Mouse (Mus musculus) heart, postnatal 36 days (tissue): ENCODE measurements around the gene Tdrkh. TPM values are rescaled to one million over a fixed set of nuclear protein-coding genes. Genes with fewer than 3 reads are reported as not detected.

Experiments used
- DNase-seq, 2 experiments: peaks; one replicate each; pipeline ENCODE4 v3.0.0; 2021 to 2022
- intact Hi-C: fragments of 180-260 bp; cut with DNase I; formaldehyde crosslinking; loops from one replicate; pipeline ENCODE4 v1.15.1; 2025
- total RNA-seq, 2 experiments: library from RNA; stranded (reverse); gene quantifications; 2 replicates each; pipeline ENCODE4 v1.2.3; 2021

Tdrkh gene
- total RNA-seq, 2 experiments from 2014 or later = 4.0 to 5.1 TPM

- intact Hi-C loops = no loop called here
- no peak for DNase-seq
Measured at GRCm38 (mm10) chr3:94483790-94484439, 70.8 kb downstream of the Tdrkh start.

Other genes with a start within 250 kb of the Tdrkh start
- not detected for gene Gm10696, start 235.1 kb upstream of the Tdrkh start, total RNA-seq
- not detected for gene Gm5286, start 216.6 kb upstream of the Tdrkh start, total RNA-seq
- not detected for gene Gm4778, start 149.2 kb upstream of the Tdrkh start, total RNA-seq
- gene Them4, start 103.2 kb upstream of the Tdrkh start, total RNA-seq = 10 to 100 TPM; 13.7 to 15.6 TPM
- not detected for gene Them5, start 71.2 kb upstream of the Tdrkh start, total RNA-seq
- gene C2cd4d, start 50.8 kb upstream of the Tdrkh start, total RNA-seq = under 1 TPM in 1 of 2 experiments, not detected in 1; 0.27 TPM
- gene Rorc, start 40.5 kb upstream of the Tdrkh start, total RNA-seq = 10 to 100 TPM; 31.9 to 48.1 TPM
- under 1 TPM; 0.11 to 0.16 TPM for gene Lingo4, start 14.8 kb upstream of the Tdrkh start, total RNA-seq
- gene Mrpl9, start 30.0 kb downstream of the Tdrkh start, total RNA-seq = 10 to 100 TPM; 68.6 to 74.2 TPM
- not detected for gene Oaz3, start 30.6 kb downstream of the Tdrkh start, total RNA-seq
- gene Celf3, start 65.0 kb downstream of the Tdrkh start, total RNA-seq = under 1 TPM in 1 of 2 experiments, not detected in 1; 0.19 TPM
- gene Riiad1, start 67.1 kb downstream of the Tdrkh start, total RNA-seq = 1 to 10 TPM in 1 of 2 experiments, under 1 TPM in 1; 0.46 to 1.2 TPM
- 10 to 100 TPM; 27.8 to 28.8 TPM for gene Snx27, start 169.4 kb downstream of the Tdrkh start, total RNA-seq
- not detected for gene Gm10972, start 229.8 kb downstream of the Tdrkh start, total RNA-seq
- 1 to 10 TPM; 2.5 to 2.9 TPM for gene Tuft1, start 245.6 kb downstream of the Tdrkh start, total RNA-seq